Comparison of ENCODE assay signal across 25 mouse cellular contexts in the genomic region with DNA sequence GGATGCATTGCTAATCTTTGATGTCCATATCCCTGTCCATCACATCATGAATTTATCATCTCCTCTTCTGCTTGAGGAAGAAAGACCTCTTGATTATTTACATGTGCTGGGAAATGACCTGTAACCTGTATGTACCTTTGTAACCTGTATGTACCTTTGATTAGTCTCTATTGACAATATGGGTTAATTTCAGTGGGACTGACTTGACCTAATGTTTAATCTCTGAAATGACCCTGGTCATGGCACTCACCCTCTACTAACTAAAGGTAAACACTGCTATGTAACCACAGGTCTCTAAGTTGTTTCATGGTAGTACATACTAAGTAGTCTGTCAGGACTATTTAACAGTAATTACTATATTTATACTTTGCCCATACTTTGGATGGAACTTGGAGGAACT. TPM values are rescaled to one million over a fixed set of nuclear protein-coding genes. Genes with fewer than 3 reads are reported as not detected.
A peak's percentile ranks its signal among the peaks of the same experiment; 100 is the strongest.
DNase-seq lines count a peak whose midpoint lies in the region; ATAC-seq and TF ChIP-seq lines count a peak whose summit lies in the region.
"Had no signal": no experiment of that assay in that cellular context is flagged by ENCODE, and none has a peak within 500 bp of the region (broad histone marks: within the 10 kb centered on the region; RNA-seq: fewer than 3 reads in every experiment).

No protein-coding gene starts in this region.

- no peak for TF ChIP-seq CTCF in stomach, postnatal 0 days (IDR thresholded peaks at IDR 0.05; ENCODE audit: low read depth)

- no peak overlapping the region for H3K27ac ChIP-seq in liver, embryonic 15.5 days (replicated peaks)
- no peak overlapping the region for H3K27ac ChIP-seq in liver, embryonic 12.5 days
- H3K27ac ChIP-seq in stomach, embryonic 15.5 days = no peak overlapping the region
- no peak overlapping the region for H3K27ac ChIP-seq in stomach, postnatal 0 days (replicated peaks)
- H3K27ac ChIP-seq: embryonic facial prominence, embryonic 13.5 days; embryonic facial prominence, embryonic 15.5 days; forebrain, embryonic 10.5 days; forebrain, embryonic 12.5 days had no signal

- H3K9ac ChIP-seq in liver, embryonic 15.5 days = no peak overlapping the region
- H3K9ac ChIP-seq in liver, embryonic 12.5 days = no peak overlapping the region
- no peak overlapping the region for H3K9ac ChIP-seq in stomach, embryonic 15.5 days
- no peak overlapping the region for H3K9ac ChIP-seq in stomach, postnatal 0 days (ENCODE audit: low read length)
- H3K9ac ChIP-seq: embryonic facial prominence, embryonic 13.5 days; embryonic facial prominence, embryonic 15.5 days; forebrain, embryonic 12.5 days had no signal

- DNase-seq in stomach, postnatal 0 days (ENCODE audit: low spot score) = no peak
- DNase-seq in thymus, postnatal 10 days (ENCODE audit: low spot score in 2 of 2) = no peak
- DNase-seq: adrenal gland, adult 2 months; adrenal gland, postnatal 10 days; adrenal gland, postnatal 25 days; cerebellum, adult 11 months; cerebellum, adult 18-20 months; cerebellum, adult 8-10 months; cerebellum, adult 9-11 months; cerebellum, postnatal 14 days; cerebellum, postnatal 36 days; embryo, embryonic 11 days had no signal

- peak; percentile 37 for ATAC-seq in liver, embryonic 15.5 days (ENCODE audit: insufficient read depth)
- ATAC-seq in liver, embryonic 12.5 days = no peak
- 0 out of 2 replicates have a peak, but pooled peaks have one; percentile 14 for ATAC-seq in stomach, embryonic 15.5 days (ENCODE audit: insufficient read depth, low FRiP score, low read depth)
- ATAC-seq in stomach, postnatal 0 days (ENCODE audit: low FRiP score, low TSS enrichment) = no peak
- ATAC-seq: forebrain, embryonic 14.5 days; forebrain, embryonic 16.5 days had no signal

- H3K9me3 ChIP-seq in liver, embryonic 15.5 days (replicated peaks) = no peaks in the 10 kb centered on the region
- H3K9me3 ChIP-seq in liver, embryonic 12.5 days (replicated peaks) = no peaks in the 10 kb centered on the region
- H3K9me3 ChIP-seq in stomach, embryonic 15.5 days = no peaks in the 10 kb centered on the region
- no peaks in the 10 kb centered on the region for H3K9me3 ChIP-seq in stomach, postnatal 0 days (ENCODE audit: control insufficient read depth, low read length)
- H3K9me3 ChIP-seq: embryonic facial prominence, embryonic 13.5 days; embryonic facial prominence, embryonic 15.5 days; forebrain, embryonic 10.5 days; forebrain, embryonic 12.5 days had no signal

- H3K27me3 ChIP-seq in liver, embryonic 15.5 days = no peaks in the 10 kb centered on the region
- H3K27me3 ChIP-seq in liver, embryonic 12.5 days (replicated peaks) = no peaks in the 10 kb centered on the region
- H3K27me3 ChIP-seq in stomach, embryonic 15.5 days (replicated peaks) = no peaks in the 10 kb centered on the region
- H3K27me3 ChIP-seq in stomach, postnatal 0 days (ENCODE audit: control insufficient read depth, insufficient read depth, low read length) = no peaks in the 10 kb centered on the region
- H3K27me3 ChIP-seq: embryonic facial prominence, embryonic 13.5 days; embryonic facial prominence, embryonic 15.5 days; forebrain, embryonic 12.5 days had no signal

- no peak for TF ChIP-seq EP300 in stomach, postnatal 0 days (optimal IDR thresholded peaks at IDR 0.05)

- H3K4me2 ChIP-seq in liver, embryonic 15.5 days = no peak overlapping the region
- H3K4me2 ChIP-seq in liver, embryonic 12.5 days = no peak overlapping the region
- H3K4me2 ChIP-seq in stomach, embryonic 15.5 days = no peak overlapping the region
- no peak overlapping the region for H3K4me2 ChIP-seq in stomach, postnatal 0 days (replicated peaks; ENCODE audit: low read depth)
- H3K4me2 ChIP-seq: embryonic facial prominence, embryonic 13.5 days; embryonic facial prominence, embryonic 15.5 days; forebrain, embryonic 12.5 days had no signal

- no peak overlapping the region for H3K4me3 ChIP-seq in liver, embryonic 15.5 days (replicated peaks)
- H3K4me3 ChIP-seq in liver, embryonic 12.5 days = no peak overlapping the region
- no peak overlapping the region for H3K4me3 ChIP-seq in stomach, embryonic 15.5 days (replicated peaks)
- H3K4me3 ChIP-seq in stomach, postnatal 0 days (ENCODE audit: low read depth, low read length) = no peak overlapping the region
- H3K4me3 ChIP-seq: embryonic facial prominence, embryonic 13.5 days; embryonic facial prominence, embryonic 15.5 days; erythroblast, embryonic 14.5 days; forebrain, embryonic 10.5 days; forebrain, embryonic 12.5 days had no signal

- no peaks in the 10 kb centered on the region for H3K36me3 ChIP-seq in liver, embryonic 15.5 days (replicated peaks)
- H3K36me3 ChIP-seq in liver, embryonic 12.5 days = no peaks in the 10 kb centered on the region
- H3K36me3 ChIP-seq in stomach, embryonic 15.5 days = no peaks in the 10 kb centered on the region
- no peaks in the 10 kb centered on the region for H3K36me3 ChIP-seq in stomach, postnatal 0 days (ENCODE audit: control insufficient read depth, insufficient read depth, low read length)
- H3K36me3 ChIP-seq: embryonic facial prominence, embryonic 13.5 days; embryonic facial prominence, embryonic 15.5 days; forebrain, embryonic 10.5 days; forebrain, embryonic 12.5 days had no signal

- H3K4me1 ChIP-seq in liver, embryonic 15.5 days (replicated peaks) = no peaks in the 10 kb centered on the region
- H3K4me1 ChIP-seq in liver, embryonic 12.5 days = no peaks in the 10 kb centered on the region
- no peaks in the 10 kb centered on the region for H3K4me1 ChIP-seq in stomach, embryonic 15.5 days
- H3K4me1 ChIP-seq in stomach, postnatal 0 days (replicated peaks; ENCODE audit: control insufficient read depth, insufficient read depth) = no peaks in the 10 kb centered on the region
- H3K4me1 ChIP-seq: embryonic facial prominence, embryonic 13.5 days; embryonic facial prominence, embryonic 15.5 days; forebrain, embryonic 10.5 days; forebrain, embryonic 12.5 days had no signal

RNA-seq across cellular contexts. Expression of a gene that starts 19.2 kb away (rescaled TPM):
- polyA plus RNA-seq in liver, embryonic 15.5 days (2015; fragmentation: Nextera tagmentation; extraction: Ambion mirVana) = 8.7 and 9.8 TPM in 2 replicates
- 0.19 and 0.36 TPM in 2 replicates for polyA plus RNA-seq in liver, embryonic 12.5 days (2016; fragmentation: Nextera tagmentation; extraction: Ambion mirVana)
- polyA plus RNA-seq in stomach, embryonic 15.5 days (2015; fragmentation: Nextera tagmentation; extraction: Ambion mirVana) = 0.32 and 0.44 TPM in 2 replicates
- 1.4 and 1.5 TPM in 2 replicates for polyA plus RNA-seq in stomach, postnatal 0 days (2015; fragmentation: Nextera tagmentation; extraction: Ambion mirVana)
- polyA plus RNA-seq: brain, embryonic 14.5 days; C2C12; embryonic facial prominence, embryonic 11.5 days; embryonic facial prominence, embryonic 13.5 days; erythroblast, embryonic 14.5 days; forebrain, embryonic 10.5 days; forebrain, embryonic 12.5 days; forebrain, embryonic 14.5 days; forebrain, embryonic 16.5 days had no signal

Comparison
In these comparisons a context has a peak if more than half of its experiments do, and no peak if none do; other contexts are left out.
1. ATAC-seq: peak in liver, embryonic 15.5 days (single experiment) and stomach, embryonic 15.5 days (single experiment); none in liver, embryonic 12.5 days (single experiment) and stomach, postnatal 0 days (single experiment).